Mouse (Mus musculus) G1E (cell line): ENCODE data around the gene Ecm2.

ENCODE experiments used
- CTCF ChIP-seq: IDR thresholded peaks from 2 replicates; pipeline ENCODE4 v1.5.1; 2012; ENCODE audit warnings: low read depth, low read length, inconsistent platforms, mixed read lengths
- GATA1 ChIP-seq: IDR thresholded peaks from 2 replicates; pipeline ENCODE4 v1.6.1; 2012; ENCODE audit warnings: borderline replicate concordance, low read length, inconsistent platforms, mixed read lengths

DNA sequence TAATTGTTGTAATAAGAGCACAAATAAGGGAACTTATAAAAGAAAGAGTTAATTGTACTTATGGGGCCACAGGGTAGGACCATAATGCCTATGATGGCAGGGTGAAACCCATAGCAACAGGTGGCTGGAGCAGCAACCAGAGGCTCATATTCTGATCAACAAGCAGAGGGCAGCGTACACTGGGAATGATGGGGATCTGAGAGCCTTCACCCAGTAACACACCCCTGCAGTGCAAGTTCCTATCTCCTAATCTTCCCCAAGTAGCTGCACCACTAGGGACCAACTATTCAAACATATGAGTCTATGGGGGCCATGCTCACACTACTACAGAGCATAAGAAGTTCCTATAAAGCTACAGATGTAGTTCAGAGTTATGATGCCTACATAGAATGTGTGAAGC lies 59.7 kb downstream of the Ecm2 start:
- TF ChIP-seq GATA1 (no peak), CTCF (no peak)
